Mouse (Mus musculus) intestine, embryonic 16.5 days (tissue): ENCODE measurements at regions not wholly inside any gene's neighbourhood (a gene's known extent, or its start where the extent isn't known, plus 50 kb on each side); places are given as distances from the start of the nearest gene placed in this dataset.
"Not testable (repeated sequence)": the region's sequence is repeated elsewhere in the genome, so short reads cannot be mapped to it uniquely, and the experiment has no call there.

Experiments used
- ATAC-seq: fragments of 200-750 bp; cut with Nextera tagmentation; 2 replicates; pipeline ENCODE4 v1.8.0; 2017; ENCODE audit warnings: moderate TSS enrichment, moderate library complexity
- H3K27ac ChIP-seq: fragments of 300-500 bp; sonication (generic); 2 replicates; pipeline ENCODE4 v1.5.1; 2014; ENCODE audit warnings: mild to moderate bottlenecking, low read length
- H3K27me3 ChIP-seq: fragments of 300-500 bp; sonication (generic); replicated peaks from 2 replicates; pipeline ENCODE4 v1.6.1; 2014; ENCODE audit warnings: low read length, control low read depth, mixed read lengths; ENCODE audit not compliant: control insufficient read depth, insufficient read depth
- H3K36me3 ChIP-seq: fragments of 300-500 bp; sonication (generic); 2 replicates; pipeline ENCODE4 v1.6.1; 2014; ENCODE audit warnings: low read length, control low read depth; ENCODE audit not compliant: control insufficient read depth, insufficient read depth
- H3K4me1 ChIP-seq: fragments of 300-500 bp; sonication (generic); 2 replicates; pipeline ENCODE4 v1.6.1; 2014; ENCODE audit warnings: low read length, control low read depth, mixed read lengths; ENCODE audit not compliant: control insufficient read depth, insufficient read depth
- H3K4me2 ChIP-seq: fragments of 300-500 bp; sonication (generic); 2 replicates; pipeline ENCODE4 v1.6.1; 2014; ENCODE audit warnings: low read depth, low read length, control low read depth
- H3K4me3 ChIP-seq: fragments of 300-500 bp; sonication (generic); 2 replicates; pipeline ENCODE4 v1.5.1; 2014; ENCODE audit warnings: mild to moderate bottlenecking, low read length
- H3K9ac ChIP-seq: fragments of 300-500 bp; sonication (generic); 2 replicates; pipeline ENCODE4 v1.6.1; 2014; ENCODE audit warnings: low read depth, low read length
- H3K9me3 ChIP-seq: fragments of 300-500 bp; sonication (generic); 2 replicates; pipeline ENCODE4 v1.6.1; 2016; ENCODE audit warnings: low read length, control low read depth; ENCODE audit not compliant: control insufficient read depth
- WGBS: fragments of 180-500 bp; shearing (Covaris S2); extraction: QIAGEN DNeasy Blood & Tissue Kit; methylation state at CpG from one replicate; pipeline ENCODE4 v1.1.7; 2014; 5-methylcytosine and 5-hydroxymethylcytosine counted together

GRCm38 (mm10) chr13:104549016-104549415 is 243.3 kb upstream of the Srek1ip1 start:
- WGBS, result 59% methylated on average over 9 of the region's 9 CpGs
- Histone ChIP-seq H3K36me3 (no peaks in the 10 kb centered on the region), H3K9ac (no peak overlapping the region), H3K4me1 (0 out of 2 replicates have a peak, but pooled peaks cover 3% of the 10 kb centered on the region), H3K27ac (no peak overlapping the region), H3K27me3 (no peaks in the 10 kb centered on the region), H3K4me3 (no peak overlapping the region), H3K9me3 (no peaks in the 10 kb centered on the region), H3K4me2 (no peak overlapping the region)
- peak; percentile 38; the same call in 1 of the 2 replicates for ATAC-seq

DNA sequence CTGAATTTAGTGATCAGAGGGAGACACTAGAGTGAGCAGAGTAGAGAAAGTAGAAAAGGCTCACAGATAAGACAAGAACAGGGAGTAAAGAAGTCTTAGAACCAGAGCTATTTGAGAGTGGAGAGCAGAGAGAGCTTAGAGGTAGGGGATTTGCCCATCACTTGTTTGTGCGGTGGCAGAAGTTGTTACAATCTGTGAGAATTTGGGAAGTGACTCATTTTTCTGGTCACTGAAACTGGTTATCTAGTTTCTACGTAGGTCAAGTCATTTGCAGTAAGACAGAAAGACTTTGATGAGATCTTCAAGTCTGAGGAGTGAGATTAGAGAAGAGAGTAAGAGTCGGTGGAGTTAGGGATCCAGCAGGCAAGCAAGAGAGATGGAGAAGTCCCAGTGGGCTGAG is 239.0 kb upstream of the Srek1ip1 start:
- Histone ChIP-seq H3K36me3 (no peaks in the 10 kb centered on the region), H3K4me2 (no peak overlapping the region), H3K9ac (no peak overlapping the region), H3K4me3 (no peak overlapping the region), H3K27ac (no peak overlapping the region), H3K4me1 (0 out of 2 replicates have a peak, but pooled peaks cover 3% of the 10 kb centered on the region), H3K27me3 (no peaks in the 10 kb centered on the region), H3K9me3 (no peaks in the 10 kb centered on the region)
- 93% methylated on average over 3 of the region's 3 CpGs for WGBS
- no peak for ATAC-seq

DNA sequence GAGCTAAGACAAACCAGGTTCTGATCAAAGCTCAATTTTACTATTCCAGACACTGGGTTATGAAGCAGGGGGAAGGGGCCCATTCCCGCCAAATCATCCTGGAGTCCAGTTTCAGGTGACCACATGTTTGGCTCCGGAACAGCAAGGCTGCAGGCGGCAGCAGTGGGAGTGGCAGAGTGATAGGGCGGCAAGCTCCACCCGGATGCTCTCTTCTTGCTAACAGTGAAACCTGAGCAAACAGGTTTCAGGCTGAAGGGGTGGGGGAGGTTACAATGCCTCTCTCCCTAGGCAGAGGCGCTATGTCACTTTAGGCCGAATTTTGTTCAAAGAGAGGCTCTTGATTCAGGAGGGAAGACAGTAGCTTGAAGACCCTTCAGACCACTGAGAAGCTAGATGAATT is 235.7 kb upstream of the Srek1ip1 start:
- not testable (repeated sequence) for H3K9me3 ChIP-seq, H3K9ac ChIP-seq, H3K27me3 ChIP-seq, H3K4me1 ChIP-seq, H3K4me2 ChIP-seq, H3K4me3 ChIP-seq, H3K27ac ChIP-seq, H3K36me3 ChIP-seq
- ATAC-seq, result 0 out of 2 replicates have a peak, but pooled peaks have one; percentile 52
- 31% methylated on average over 7 of the region's 7 CpGs for WGBS

- H3K9me3 ChIP-seq, result no peaks in the 10 kb centered on the region
- WGBS, result 87% methylated on average over 5 of the region's 5 CpGs
- no peaks in the 10 kb centered on the region for H3K27me3 ChIP-seq
- H3K4me1 ChIP-seq, result no peaks in the 10 kb centered on the region
- no peak overlapping the region for H3K27ac ChIP-seq
- no peaks in the 10 kb centered on the region for H3K36me3 ChIP-seq
- H3K9ac ChIP-seq, result no peak overlapping the region
- H3K4me2 ChIP-seq, result no peak overlapping the region
- ATAC-seq, result no peak
- no peak overlapping the region for H3K4me3 ChIP-seq
Measured at GRCm38 (mm10) chr13:104559876-104560275, 232.4 kb upstream of the Srek1ip1 start.

DNA sequence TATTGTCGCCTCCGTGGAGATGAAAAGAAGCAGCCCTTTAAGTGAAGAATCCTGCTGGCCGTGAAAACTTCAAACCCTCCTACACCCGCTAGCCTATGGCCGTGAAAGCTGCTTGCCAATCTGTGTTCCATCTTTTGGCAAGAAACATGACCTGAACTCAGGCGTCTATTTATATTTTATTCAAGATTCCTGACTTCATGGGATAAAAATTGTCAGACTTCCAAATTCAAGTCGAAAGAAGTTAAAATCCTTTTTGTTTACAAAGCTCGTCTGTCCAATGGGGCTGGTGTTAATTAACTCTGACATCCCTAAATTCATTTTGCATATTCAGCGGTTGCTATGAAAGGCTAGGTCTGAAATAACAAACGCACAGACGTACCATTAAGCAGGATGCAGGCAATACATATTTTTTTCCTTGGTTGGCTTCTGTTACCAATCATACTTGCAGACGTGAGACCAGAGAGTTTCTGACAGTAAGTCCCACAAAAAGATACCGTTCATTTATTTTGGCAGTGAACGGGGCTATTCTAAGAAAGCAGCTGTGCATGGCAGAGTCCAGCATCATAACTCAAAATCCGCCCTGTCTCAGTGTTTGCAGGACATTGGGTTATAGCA is 231.7 kb upstream of the Srek1ip1 start:
- WGBS, result 44% methylated on average over 15 of the region's 15 CpGs
- no peaks in the 10 kb centered on the region for H3K27me3 ChIP-seq
- no peak overlapping the region for H3K4me2 ChIP-seq
- no peaks in the 10 kb centered on the region for H3K9me3 ChIP-seq
- no peaks in the 10 kb centered on the region for H3K36me3 ChIP-seq
- no peak for ATAC-seq
- H3K27ac ChIP-seq, result no peak overlapping the region
- H3K4me1 ChIP-seq, result no peaks in the 10 kb centered on the region
- H3K4me3 ChIP-seq, result no peak overlapping the region
- H3K9ac ChIP-seq, result no peak overlapping the region

- no peak for ATAC-seq
- Histone ChIP-seq H3K9me3 (no peaks in the 10 kb centered on the region), H3K27me3 (no peaks in the 10 kb centered on the region), H3K27ac (no peak overlapping the region), H3K4me2 (no peak overlapping the region), H3K4me1 (no peaks in the 10 kb centered on the region), H3K4me3 (no peak overlapping the region), H3K36me3 (no peaks in the 10 kb centered on the region), H3K9ac (no peak overlapping the region)
- 53% methylated on average over 3 of the region's 3 CpGs for WGBS
Measured at GRCm38 (mm10) chr13:104562536-104562935, 229.7 kb upstream of the Srek1ip1 start.

DNA sequence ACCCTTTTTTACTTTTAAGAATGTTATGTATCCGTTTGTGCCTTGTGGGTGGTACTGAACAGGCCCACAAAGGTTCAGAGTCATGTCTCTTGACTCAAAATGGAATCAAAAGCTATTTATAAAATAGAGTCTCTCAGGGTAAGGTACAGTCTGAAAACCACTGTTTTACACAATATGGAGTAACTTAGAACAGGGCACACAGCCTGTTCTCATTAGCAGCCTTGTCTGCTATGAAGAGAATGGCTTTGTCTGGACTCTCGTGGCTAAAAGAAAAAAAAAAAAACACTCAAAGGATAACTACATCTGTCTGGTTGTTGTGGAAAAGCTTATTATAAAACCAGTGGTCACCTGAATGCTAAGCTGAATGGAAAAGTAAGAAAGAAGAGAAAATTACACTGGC is 229.3 kb upstream of the Srek1ip1 start:
- Histone ChIP-seq H3K27me3 (no peaks in the 10 kb centered on the region), H3K4me3 (no peak overlapping the region), H3K4me2 (no peak overlapping the region), H3K27ac (no peak overlapping the region), H3K36me3 (no peaks in the 10 kb centered on the region), H3K9me3 (no peaks in the 10 kb centered on the region), H3K9ac (no peak overlapping the region), H3K4me1 (no peaks in the 10 kb centered on the region)
- ATAC-seq, result no peak
- 60% methylated on average over 2 of the region's 2 CpGs for WGBS

DNA sequence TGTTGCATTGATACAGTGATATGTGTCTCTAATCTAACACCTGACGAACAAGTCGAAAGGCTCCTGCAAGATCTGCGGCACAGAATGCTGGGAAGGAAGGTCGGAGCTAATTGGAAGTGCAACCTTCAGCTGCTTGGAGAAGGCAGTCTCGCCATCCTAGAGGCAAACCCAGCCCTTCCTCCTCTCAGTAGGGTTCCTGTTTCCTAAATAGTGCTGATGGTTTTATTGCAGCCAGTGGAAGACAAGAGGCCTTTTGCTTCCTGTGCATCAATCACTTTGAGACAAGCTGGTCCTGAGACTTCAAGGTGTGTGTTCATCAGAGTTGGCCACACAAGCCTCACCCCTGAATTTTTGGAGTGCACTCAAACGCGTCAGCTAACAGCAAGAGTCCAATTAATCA is 228.4 kb upstream of the Srek1ip1 start:
- Histone ChIP-seq H3K36me3 (no peaks in the 10 kb centered on the region), H3K4me2 (no peak overlapping the region), H3K27ac (no peak overlapping the region), H3K4me1 (no peaks in the 10 kb centered on the region), H3K9ac (no peak overlapping the region), H3K9me3 (no peaks in the 10 kb centered on the region), H3K27me3 (no peaks in the 10 kb centered on the region), H3K4me3 (no peak overlapping the region)
- ATAC-seq, result no peak
- WGBS, result 40% methylated on average over 7 of the region's 7 CpGs

GRCm38 (mm10) chr13:104569765-104570164 is 222.5 kb upstream of the Srek1ip1 start:
- H3K36me3 ChIP-seq, result no peaks in the 10 kb centered on the region
- H3K4me2 ChIP-seq, result no peak overlapping the region
- ATAC-seq, result no peak
- no peak overlapping the region for H3K27ac ChIP-seq
- H3K27me3 ChIP-seq, result no peaks in the 10 kb centered on the region
- whole genome bisulfite sequencing, result 45% methylated on average over 6 of the region's 6 CpGs
- H3K4me1 ChIP-seq, result 0 out of 2 replicates have a peak, but pooled peaks cover 2% of the 10 kb centered on the region
- no peaks in the 10 kb centered on the region for H3K9me3 ChIP-seq
- no peak overlapping the region for H3K9ac ChIP-seq
- no peak overlapping the region for H3K4me3 ChIP-seq

- Histone ChIP-seq H3K4me2 (no peak overlapping the region), H3K27ac (no peak overlapping the region), H3K36me3 (no peaks in the 10 kb centered on the region), H3K4me3 (no peak overlapping the region), H3K9ac (no peak overlapping the region), H3K4me1 (0 out of 2 replicates have a peak, but pooled peaks cover 2% of the 10 kb centered on the region), H3K9me3 (no peaks in the 10 kb centered on the region), H3K27me3 (no peaks in the 10 kb centered on the region)
- ATAC-seq, result no peak
- WGBS, result 65% methylated on average over 10 of the region's 10 CpGs
Measured at GRCm38 (mm10) chr13:104572236-104572635, 220.0 kb upstream of the Srek1ip1 start.
